Mouse (Mus musculus): Measurements from ENCODE around the gene Prkci. TPM values are rescaled to one million over a fixed set of nuclear protein-coding genes. Genes with fewer than 3 reads are reported as not detected.

Prkci gene
- polyA plus RNA-seq, 1 experiment from 2014 or later: 24.9 TPM

DNA sequence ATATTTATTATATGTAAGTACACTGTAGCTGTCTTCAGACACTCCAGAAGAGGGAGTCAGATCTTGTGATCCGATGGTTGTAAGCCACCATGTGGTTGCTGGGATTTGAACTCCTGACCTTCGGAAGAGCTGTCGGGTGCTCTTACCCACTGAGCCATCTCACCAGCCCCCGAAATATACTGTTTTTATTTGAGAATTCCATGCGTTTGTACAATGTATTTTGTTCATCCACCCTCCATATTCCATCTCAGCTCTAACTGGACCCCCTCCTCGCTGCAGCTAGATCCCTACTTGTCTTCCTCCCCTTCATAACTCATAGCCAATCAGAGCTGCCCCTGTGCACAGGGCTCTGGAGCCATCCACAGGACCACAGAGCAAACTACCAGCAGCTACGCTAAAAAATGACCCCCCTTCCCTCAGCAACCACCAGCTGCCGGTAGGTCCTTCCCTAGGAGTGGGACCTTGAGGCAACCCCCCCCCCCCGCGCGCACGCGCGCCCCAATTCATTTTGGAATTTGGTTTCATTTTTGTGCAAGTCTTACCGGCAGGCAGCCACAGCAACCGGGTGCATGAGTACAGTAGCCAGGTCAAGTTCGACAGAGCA is 60.6 kb downstream of the Prkci start:
- Histone ChIP-seq H3K4me1 (replicated peaks) (peaks cover 11% of the 10 kb centered on the region), H3K27me3 (no peaks in the 10 kb centered on the region), H3K27ac (replicated peaks) (no peak overlapping the region), H3K4me2 (peak overlapping the region; percentile 53), H3K9me3 (no peaks in the 10 kb centered on the region), H3K4me3 (peak overlapping the region; percentile 33), H3K9ac (peak overlapping the region; percentile 54; the same call in 1 of the 2 replicates), H3K36me3 (peaks cover 4% of the 10 kb centered on the region; the same call in 1 of the 2 replicates)
- ATAC-seq (ENCODE audit: low read depth): peak; percentile 17; the same call in 1 of the 2 replicates
- 29% methylated on average over 17 of the region's 17 CpGs for WGBS

DNA sequence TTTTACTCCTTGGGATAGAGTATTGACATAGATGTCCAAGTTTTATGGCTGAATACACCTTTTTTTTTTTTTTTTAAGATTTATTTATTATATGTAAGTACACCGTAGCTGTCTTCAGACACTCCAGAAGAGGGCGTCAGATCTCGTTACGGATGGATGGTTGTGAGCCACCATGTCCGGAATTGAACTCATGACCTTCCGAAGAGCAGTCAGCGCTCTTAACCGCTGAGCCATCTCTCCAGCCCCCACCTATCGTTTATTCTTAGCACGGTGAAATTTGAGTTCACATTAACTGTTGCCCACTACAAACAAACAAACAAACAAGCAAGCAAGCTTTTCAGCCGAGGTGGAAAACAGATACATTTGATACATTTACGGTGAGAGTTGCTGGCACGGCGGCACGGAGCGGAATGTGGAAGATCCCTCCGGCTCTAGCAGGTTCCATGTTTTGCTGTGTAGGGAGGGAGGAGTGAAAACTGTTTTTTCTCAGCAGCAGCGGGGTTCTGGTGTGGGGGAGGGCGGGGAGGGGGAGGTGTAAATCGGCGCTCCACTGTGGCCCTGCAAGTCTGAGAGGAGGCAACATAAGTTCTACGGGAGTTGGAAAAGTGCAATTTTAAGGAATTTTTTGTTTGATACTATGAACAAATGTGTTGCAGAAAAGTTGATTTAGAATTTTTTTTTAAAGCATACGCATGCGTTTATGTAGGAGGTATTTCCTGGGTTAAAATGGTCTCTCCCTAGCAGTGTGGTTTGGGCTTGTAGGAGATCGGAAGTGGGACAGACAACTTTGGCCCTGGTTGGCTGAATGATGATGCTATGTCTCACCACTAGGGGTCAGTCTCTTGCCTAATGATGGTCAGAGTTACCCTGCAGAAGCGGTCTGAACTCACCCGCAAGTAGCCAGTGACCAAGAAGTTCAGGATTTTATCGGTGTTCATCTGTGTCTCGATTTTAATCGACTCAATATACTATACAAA is 61.4 kb downstream of the Prkci start:
- Histone ChIP-seq H3K4me3 (peak overlapping the region; percentile 33), H3K9me3 (no peaks in the 10 kb centered on the region), H3K4me1 (replicated peaks) (peaks cover 11% of the 10 kb centered on the region), H3K27me3 (no peaks in the 10 kb centered on the region), H3K4me2 (peak overlapping the region; percentile 53), H3K36me3 (no peaks in the 10 kb centered on the region), H3K9ac (peak overlapping the region; percentile 54; the same call in 1 of the 2 replicates), H3K27ac (replicated peaks) (peak overlapping the region; percentile 49)
- WGBS: 3% methylated on average over 30 of the region's 30 CpGs
- ATAC-seq (ENCODE audit: low read depth): peak; percentile 87

DNA sequence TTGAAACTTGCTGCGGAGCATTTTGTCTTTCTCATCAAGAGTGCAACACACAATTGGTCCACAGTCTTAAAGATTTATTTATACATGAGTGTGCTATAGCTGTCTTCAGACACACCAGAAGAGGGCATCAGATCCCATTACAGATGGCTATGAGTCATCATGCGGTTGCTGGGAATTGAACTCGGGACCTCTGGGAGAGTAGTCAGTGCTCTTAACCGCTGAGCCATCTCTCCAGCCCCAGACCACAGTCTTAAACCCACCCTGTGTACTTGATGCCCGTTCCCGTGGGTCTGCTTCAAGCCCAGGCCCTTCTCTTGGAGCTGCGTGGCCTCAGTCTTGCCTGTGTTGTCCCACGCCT is 65.2 kb downstream of the Prkci start:
- Histone ChIP-seq H3K27ac (replicated peaks) (no peak overlapping the region), H3K9ac (no peak overlapping the region)
- WGBS: 82% methylated on average over 8 of the region's 8 CpGs

GRCm38 (mm10) chr3:31061103-31061785 is 65.7 kb downstream of the Prkci start:
- Histone ChIP-seq H3K4me3 (no peak overlapping the region), H3K27me3 (no peaks in the 10 kb centered on the region), H3K4me1 (replicated peaks) (peaks cover 9% of the 10 kb centered on the region), H3K9ac (no peak overlapping the region), H3K27ac (replicated peaks) (no peak overlapping the region), H3K9me3 (no peaks in the 10 kb centered on the region), H3K36me3 (no peaks in the 10 kb centered on the region), H3K4me2 (no peak overlapping the region)
- no peak for ATAC-seq (ENCODE audit: low read depth)
- 63% methylated on average over 20 of the region's 20 CpGs for WGBS

More for the DNA sequence above, 65.2 kb downstream of the Prkci start:
- no peaks in the 10 kb centered on the region for H3K9me3 ChIP-seq
- peaks cover 11% of the 10 kb centered on the region for H3K4me1 ChIP-seq (replicated peaks)
- no peak overlapping the region for H3K4me2 ChIP-seq
- H3K27me3 ChIP-seq: no peaks in the 10 kb centered on the region
- H3K36me3 ChIP-seq: no peaks in the 10 kb centered on the region
- ATAC-seq (ENCODE audit: low read depth): no peak
- H3K4me3 ChIP-seq: no peak overlapping the region

DNA sequence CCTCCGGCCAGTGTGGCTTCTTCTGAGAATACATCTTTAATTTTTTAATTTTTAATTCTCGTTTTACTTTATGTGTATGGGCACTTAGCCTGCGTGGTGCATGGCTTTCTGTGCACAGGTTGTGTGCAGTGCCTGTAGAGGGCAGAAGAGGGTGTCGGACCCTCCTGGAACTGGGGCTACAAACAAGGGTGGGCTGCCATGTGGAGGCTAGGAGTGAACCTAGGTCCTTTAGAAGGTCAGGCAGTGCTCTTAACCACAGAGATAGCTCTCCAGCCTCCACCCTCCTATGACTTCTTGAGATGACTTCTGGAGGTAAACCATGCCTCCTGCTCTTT is 66.2 kb downstream of the Prkci start:
- H3K4me2 ChIP-seq: no peak overlapping the region
- no peak overlapping the region for H3K9ac ChIP-seq
- WGBS: 75% methylated on average over 4 of the region's 4 CpGs
- H3K9me3 ChIP-seq: no peaks in the 10 kb centered on the region
- peaks cover 4% of the 10 kb centered on the region; the same call in 1 of the 2 replicates for H3K4me1 ChIP-seq (replicated peaks)
- H3K27ac ChIP-seq (replicated peaks): no peak overlapping the region
- H3K27me3 ChIP-seq: no peaks in the 10 kb centered on the region
- H3K36me3 ChIP-seq: no peaks in the 10 kb centered on the region
- no peak for ATAC-seq (ENCODE audit: low read depth)
- H3K4me3 ChIP-seq: no peak overlapping the region

DNA sequence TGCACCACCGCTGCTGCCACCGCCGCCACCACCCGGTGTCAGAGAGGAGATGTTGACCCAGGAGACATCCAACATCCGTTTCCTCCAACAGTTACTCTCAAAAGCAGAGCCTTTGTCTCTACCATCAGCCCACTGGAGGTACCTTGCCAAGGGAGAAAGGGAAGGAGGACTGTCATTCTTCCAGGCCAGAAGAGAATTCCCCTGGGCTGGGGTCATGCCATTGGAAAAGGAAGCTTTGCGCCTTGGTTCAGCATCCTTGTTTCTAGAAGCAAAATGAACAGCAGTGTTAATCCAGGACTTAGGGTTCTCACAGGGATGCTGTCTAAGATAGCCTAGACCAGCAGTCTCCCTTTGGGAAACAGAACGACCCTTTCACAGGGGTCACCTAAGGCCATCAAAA is 66.8 kb downstream of the Prkci start:
- H3K9ac ChIP-seq: no peak overlapping the region
- no peaks in the 10 kb centered on the region for H3K27me3 ChIP-seq
- no peak overlapping the region for H3K27ac ChIP-seq (replicated peaks)
- ATAC-seq (ENCODE audit: low read depth): no peak
- 89% methylated on average over 7 of the region's 7 CpGs for WGBS
- no peak overlapping the region for H3K4me3 ChIP-seq
- no peaks in the 10 kb centered on the region for H3K9me3 ChIP-seq
- no peak overlapping the region for H3K4me2 ChIP-seq
- no peaks in the 10 kb centered on the region for H3K4me1 ChIP-seq (replicated peaks)
- H3K36me3 ChIP-seq: no peaks in the 10 kb centered on the region

GRCm38 (mm10) chr3:31068482-31068881 is 72.9 kb downstream of the Prkci start:
- Histone ChIP-seq H3K4me2 (no peak overlapping the region), H3K9ac (no peak overlapping the region), H3K27ac (replicated peaks) (no peak overlapping the region), H3K36me3 (no peaks in the 10 kb centered on the region), H3K4me3 (no peak overlapping the region), H3K4me1 (replicated peaks) (no peaks in the 10 kb centered on the region), H3K27me3 (no peaks in the 10 kb centered on the region), H3K9me3 (no peaks in the 10 kb centered on the region)
- 84% methylated on average over 7 of the region's 7 CpGs for WGBS
- no peak for ATAC-seq (ENCODE audit: low read depth)

- Histone ChIP-seq H3K27ac (replicated peaks) (no peak overlapping the region), H3K27me3 (no peaks in the 10 kb centered on the region), H3K9ac (no peak overlapping the region), H3K36me3 (no peaks in the 10 kb centered on the region), H3K9me3 (no peaks in the 10 kb centered on the region), H3K4me1 (replicated peaks) (no peaks in the 10 kb centered on the region), H3K4me3 (no peak overlapping the region), H3K4me2 (no peak overlapping the region)
- no peak for ATAC-seq (ENCODE audit: low read depth)
- 92% methylated on average over 14 of the region's 14 CpGs for WGBS
Observed at GRCm38 (mm10) chr3:31071804-31072203, 76.3 kb downstream of the Prkci start.

DNA sequence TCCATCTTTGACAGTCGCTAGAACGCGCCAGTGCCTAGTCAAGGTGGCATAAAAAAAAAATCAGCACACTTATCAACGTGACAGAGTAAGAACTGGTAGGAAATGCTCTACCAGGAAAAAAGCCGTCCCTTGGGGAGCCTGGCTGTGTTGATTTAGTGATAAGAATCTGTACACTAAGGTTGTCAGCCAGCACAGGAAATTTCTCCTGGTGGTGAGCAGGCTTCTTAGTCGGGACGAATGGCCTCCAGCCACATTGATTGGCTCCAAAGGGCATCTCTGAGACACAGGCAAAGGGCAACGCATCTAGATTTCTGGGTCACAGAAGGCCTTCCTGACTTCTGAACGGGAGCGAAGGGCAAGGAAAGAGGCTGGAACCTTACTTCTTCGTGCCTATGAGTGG is 80.3 kb downstream of the Prkci start:
- Histone ChIP-seq H3K4me2 (no peak overlapping the region), H3K4me1 (replicated peaks) (no peaks in the 10 kb centered on the region), H3K9me3 (no peaks in the 10 kb centered on the region), H3K27me3 (no peaks in the 10 kb centered on the region), H3K9ac (no peak overlapping the region), H3K36me3 (no peaks in the 10 kb centered on the region), H3K4me3 (no peak overlapping the region), H3K27ac (replicated peaks) (no peak overlapping the region)
- no peak for ATAC-seq (ENCODE audit: low read depth)
- 81% methylated on average over 11 of the region's 11 CpGs for WGBS

DNA sequence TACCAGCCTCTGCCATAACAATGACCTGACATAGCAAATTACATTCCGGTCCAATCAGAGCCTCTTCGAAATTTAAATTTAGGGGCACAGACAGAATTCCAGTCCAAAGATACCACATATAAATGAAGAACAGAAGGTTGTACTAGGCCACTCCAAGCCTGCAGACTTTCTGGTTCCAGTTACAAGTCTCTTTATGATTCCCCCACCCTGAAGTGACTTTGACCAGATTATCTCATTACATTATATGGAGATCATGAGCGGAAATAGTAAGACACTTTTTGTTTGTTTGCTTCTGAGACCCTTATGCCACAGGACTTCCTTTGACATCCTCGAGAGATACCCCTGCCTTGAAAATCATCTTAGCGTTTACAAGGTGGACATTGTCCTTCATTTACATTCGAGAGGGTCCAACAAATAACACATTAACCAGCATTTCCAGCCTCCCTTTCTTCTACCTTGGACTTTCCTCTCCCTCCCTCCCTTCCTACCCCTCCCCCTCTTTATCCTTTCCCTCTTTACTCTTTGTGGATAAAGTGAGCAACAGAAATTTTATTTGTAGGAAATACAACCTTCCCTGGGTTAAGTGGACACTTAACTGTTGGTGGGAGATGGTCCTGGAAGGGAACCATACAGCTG is 81.6 kb downstream of the Prkci start:
- Histone ChIP-seq H3K27me3 (no peaks in the 10 kb centered on the region), H3K4me2 (no peak overlapping the region), H3K9ac (no peak overlapping the region), H3K4me1 (replicated peaks) (no peaks in the 10 kb centered on the region), H3K9me3 (no peaks in the 10 kb centered on the region), H3K27ac (replicated peaks) (no peak overlapping the region), H3K36me3 (no peaks in the 10 kb centered on the region), H3K4me3 (no peak overlapping the region)
- ATAC-seq (ENCODE audit: low read depth): no peak
- 87% methylated on average over 6 of the region's 6 CpGs for WGBS

DNA sequence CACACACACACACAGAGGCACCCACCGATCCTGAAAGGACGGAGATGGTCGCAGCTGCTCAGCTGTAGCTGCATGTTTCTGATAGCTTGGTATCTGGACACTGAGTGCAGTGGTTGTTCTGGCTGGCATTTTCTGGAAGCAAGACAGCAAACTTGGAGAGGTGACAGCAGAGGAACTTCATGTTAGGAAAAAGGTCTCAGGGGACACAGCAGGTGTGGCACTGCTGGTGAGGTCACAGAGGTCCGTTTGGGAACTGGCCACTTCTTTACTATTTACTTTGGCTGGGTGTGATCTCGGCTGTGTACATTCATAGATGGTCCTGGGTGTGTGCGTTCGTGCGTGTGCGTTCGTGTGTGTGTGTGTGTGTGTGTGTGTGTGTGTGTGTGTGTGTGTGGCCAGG is 83.9 kb downstream of the Prkci start:
- H3K4me2 ChIP-seq: no peak overlapping the region
- no peak for ATAC-seq (ENCODE audit: low read depth)
- WGBS: 91% methylated on average over 10 of the region's 10 CpGs
- no peak overlapping the region for H3K27ac ChIP-seq (replicated peaks)
- peaks cover 9% of the 10 kb centered on the region for H3K4me1 ChIP-seq (replicated peaks)
- no peak overlapping the region for H3K9ac ChIP-seq
- H3K4me3 ChIP-seq: no peak overlapping the region
- no peaks in the 10 kb centered on the region for H3K27me3 ChIP-seq
- no peaks in the 10 kb centered on the region for H3K36me3 ChIP-seq
- no peaks in the 10 kb centered on the region for H3K9me3 ChIP-seq
